Mouse (Mus musculus) ES-Bruce4 (cell line): ENCODE measurements around the gene Reg1.

Experiments
- CTCF ChIP-seq: IDR thresholded peaks from one replicate; pipeline ENCODE4 v1.8.1; 2011; ENCODE audit warnings: low read depth, low read length
- POLR2A ChIP-seq: IDR thresholded peaks from one replicate; pipeline ENCODE4 v1.8.1; 2011; ENCODE audit warnings: low read length; ENCODE audit not compliant: insufficient read depth

DNA sequence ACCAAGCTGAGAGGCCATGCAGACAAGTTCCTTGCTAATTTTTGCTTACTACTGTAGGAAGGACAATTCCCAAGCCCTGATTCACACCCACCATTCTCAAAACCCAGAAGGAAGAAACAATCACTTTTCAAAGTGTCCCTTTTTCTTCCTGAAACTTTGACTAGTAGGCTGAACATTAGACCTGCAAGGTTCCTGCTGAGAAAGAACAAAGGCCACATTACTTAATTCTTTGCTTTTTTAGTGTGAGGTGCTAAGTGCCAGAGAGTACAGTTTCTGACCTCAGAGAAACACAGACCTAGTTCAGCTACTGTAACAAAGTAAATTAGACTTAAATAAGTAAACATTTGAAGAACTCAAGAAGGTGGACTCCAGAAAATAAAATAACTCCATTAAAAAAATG is 25.9 kb downstream of the Reg1 start:
- TF ChIP-seq POLR2A (no peak), CTCF (no peak)
